Mouse (Mus musculus) brain, adult 2 months (tissue): ENCODE results near the gene Spg20.

Experiments
- DNase-seq: peaks from one replicate; pipeline ENCODE4 v3.0.0; 2011; ENCODE audit warnings: low read depth, low spot score

The Spg20 gene

GRCm38 (mm10) chr3:55097186-55097585 lies 14.7 kb upstream of the Spg20 start:
- DNase-seq = peak; percentile 34

DNA sequence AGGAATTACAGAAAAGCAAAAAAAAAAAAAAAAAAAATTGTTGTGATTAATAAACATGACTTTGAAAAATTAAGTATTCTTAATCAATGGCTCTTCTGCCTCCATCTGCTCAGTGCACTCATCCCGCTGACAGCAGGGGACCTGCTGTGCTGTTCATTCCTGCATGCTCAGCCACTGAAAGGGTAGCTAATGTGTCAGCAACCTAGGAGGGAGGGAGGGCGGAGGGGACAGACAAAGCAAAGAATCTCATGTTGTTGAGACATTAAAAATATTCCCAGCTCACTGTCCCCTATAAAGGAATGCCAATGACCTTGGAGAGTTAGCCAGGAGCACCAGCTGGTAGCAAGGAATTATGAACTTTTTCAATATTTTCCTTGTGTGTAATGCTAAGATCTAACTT lies 13.9 kb upstream of the Spg20 start:
- no peak for DNase-seq

DNA sequence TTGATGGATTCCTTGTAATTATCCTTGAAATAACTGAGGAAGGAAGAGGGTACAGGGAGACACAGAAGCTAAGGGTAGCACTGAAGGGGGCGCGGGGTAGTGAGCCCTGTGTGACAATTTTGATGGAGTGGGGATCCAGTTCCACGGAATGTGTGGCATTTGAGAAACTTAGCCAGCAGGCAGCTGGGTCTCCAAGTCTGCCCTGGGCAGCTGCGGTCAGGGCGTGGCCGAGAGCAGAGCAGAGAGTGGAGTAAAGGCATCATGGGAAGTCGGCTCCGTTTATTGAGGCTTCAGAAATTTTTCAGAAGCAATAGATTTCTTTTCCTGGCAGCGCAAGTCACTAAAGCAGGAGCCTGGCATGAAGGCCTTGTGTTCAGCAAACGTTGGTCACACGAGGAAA lies 12.9 kb upstream of the Spg20 start:
- DNase-seq = no peak

- no peak for DNase-seq
Observed at GRCm38 (mm10) chr3:55101092-55101491, 10.8 kb upstream of the Spg20 start.

GRCm38 (mm10) chr3:55105372-55106023 lies 6.4 kb upstream of the Spg20 start:
- DNase-seq = no peak

DNA sequence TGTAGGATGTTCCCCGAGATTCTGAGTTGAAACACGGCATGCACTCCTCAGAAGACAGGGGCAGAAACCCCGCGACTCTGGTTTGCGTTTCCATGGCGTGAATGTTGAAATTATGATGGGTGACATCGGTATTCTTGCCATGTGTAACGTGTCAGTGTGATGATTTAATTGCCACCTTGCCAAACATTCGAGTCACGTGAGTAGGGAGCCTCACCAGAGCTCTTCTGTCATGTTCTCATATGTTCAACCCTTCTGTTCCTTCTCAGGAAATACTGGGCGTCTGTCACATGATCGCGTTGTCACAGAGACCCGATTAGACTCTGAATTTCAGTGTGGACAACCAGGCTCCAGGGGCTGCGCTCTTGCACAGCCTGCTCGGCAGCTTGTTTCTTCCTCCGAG lies 5.9 kb upstream of the Spg20 start:
- no peak for DNase-seq

DNA sequence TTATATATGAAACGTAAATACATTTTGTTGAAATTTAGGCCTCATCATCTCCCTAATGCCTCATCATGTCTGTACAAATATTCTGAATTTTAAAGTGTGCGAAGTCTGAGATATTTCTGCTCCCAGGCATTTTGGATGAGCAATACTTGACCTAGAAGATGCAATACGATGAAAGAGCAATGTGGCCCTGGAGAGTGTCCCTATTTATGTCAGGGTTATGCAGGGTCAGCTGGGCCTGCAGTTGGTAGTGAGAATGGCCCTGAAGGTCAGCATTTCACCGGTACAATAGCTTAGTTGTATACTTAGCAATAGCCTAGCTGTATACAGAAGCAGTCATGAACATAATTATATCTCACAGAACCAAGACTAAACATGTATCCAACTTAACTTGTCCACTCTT lies 2.8 kb upstream of the Spg20 start:
- DNase-seq = no peak

DNA sequence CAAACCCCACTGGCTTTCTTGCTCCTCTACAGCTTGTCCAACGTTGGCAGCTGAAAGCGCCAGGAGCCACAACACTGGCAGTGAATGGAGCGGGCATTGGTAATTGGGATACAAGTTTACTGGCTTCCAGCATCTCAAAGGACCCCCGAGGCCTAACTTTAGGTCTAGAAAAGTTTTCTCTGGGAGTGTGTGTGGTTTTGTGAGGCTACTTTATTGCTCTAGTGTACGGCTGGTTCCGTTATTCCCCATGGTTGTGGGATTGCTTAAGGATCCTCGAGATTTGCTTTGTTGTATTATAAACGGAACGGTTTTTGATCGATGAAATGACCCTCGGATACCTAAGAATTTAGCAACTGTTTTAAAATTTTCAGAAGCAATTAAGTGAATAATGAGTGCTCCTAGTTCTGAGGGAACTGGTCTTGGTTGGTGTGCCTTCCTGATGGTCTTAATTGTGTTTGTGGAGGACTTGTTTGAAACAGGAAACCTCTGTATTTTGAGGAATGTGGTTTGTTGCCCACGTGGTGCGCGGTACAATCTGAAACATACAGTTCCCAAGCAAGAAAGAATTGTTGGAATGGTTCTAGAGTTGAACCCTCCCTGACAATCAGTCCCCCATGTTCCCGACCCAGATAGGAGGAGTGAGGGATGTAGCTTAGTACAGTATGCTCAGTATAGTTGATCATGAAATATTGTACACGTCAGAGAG lies 955 bp downstream of the Spg20 start:
- no peak for DNase-seq

DNA sequence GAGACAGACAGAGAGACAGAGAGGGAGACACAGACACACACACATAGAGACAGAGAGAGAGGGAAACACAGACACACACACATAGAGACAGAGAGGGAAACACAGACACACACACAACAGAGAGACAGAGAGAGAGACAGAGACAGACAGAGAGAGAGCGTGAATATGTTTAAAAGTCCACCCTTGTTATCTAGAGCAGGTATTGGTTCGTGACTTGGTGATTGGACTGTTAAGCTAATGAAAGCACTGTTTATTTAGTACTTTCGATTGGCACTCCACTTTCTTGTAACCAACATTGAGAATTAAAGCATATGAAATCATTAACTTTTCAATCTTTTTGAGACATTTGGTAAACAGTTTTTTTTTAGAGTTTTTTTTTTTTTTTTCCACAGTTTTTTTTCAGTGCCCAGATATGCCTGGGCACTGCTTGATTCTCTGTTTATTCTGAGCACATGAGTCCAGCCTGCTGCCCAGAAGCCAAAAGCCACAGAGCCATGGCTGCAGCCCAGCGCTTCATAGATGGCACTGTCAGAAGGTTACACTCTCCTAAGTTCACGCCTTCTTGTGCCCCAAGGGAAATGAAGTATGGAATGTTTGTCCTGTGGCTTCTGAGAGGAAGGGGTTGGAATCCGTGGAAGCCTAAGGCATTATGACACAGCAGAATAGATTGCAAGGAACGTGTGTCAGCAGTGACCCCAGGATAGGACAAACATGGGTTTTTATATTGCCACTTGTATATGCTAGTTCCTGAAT lies 2.6 kb downstream of the Spg20 start:
- DNase-seq = peak; percentile 35

DNA sequence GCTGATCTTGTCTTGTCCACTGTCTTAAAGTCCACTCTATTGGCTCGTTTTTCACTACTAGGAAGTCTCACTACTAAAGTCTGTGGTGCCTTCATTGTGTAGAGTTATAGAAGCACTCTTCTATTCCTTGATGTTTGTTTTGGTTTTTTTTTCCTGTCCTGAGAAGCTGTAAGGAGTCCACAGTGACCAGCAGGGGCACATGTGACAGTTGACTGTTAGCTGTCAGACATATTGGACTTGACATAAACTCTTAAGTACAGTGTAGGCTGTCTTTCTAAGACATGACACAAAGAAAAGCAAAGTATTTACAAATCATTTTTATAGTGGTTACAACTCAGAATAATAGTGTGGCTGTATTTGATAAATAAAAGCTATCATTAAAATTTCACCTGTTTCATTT lies 3.2 kb downstream of the Spg20 start:
- DNase-seq = no peak

- DNase-seq = no peak
Observed at GRCm38 (mm10) chr3:55115989-55116388, 4.1 kb downstream of the Spg20 start.

GRCm38 (mm10) chr3:55119275-55119898 lies 7.5 kb downstream of the Spg20 start:
- DNase-seq = peak; percentile 30

DNA sequence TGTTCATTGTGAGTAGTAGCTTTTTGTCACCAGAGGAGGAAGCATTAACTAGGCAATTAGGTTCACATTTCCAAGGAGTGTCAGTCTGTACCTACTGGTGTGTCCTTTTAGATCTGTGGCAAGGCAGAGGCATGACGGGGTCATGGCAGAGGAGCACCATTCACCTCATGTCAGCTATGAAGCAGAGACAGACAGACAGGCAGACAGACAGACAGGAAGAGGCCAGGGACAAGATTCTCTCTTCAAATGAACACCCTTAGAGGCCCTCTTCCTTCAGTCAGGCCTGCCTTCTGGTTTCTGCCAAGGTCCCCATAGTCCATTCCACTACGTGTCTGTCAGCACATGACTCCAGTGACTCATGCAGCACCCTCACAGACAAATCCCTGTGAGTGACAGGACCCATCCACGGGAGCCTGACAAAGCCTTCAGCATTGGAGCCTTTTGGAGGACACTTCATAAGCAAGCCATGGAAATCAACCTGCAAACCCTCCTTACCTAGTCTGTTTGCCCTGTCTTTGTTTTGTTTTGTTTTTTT lies 10.5 kb downstream of the Spg20 start:
- no peak for DNase-seq

- no peak for DNase-seq
Observed at GRCm38 (mm10) chr3:55123064-55123463, 11.2 kb downstream of the Spg20 start.

DNA sequence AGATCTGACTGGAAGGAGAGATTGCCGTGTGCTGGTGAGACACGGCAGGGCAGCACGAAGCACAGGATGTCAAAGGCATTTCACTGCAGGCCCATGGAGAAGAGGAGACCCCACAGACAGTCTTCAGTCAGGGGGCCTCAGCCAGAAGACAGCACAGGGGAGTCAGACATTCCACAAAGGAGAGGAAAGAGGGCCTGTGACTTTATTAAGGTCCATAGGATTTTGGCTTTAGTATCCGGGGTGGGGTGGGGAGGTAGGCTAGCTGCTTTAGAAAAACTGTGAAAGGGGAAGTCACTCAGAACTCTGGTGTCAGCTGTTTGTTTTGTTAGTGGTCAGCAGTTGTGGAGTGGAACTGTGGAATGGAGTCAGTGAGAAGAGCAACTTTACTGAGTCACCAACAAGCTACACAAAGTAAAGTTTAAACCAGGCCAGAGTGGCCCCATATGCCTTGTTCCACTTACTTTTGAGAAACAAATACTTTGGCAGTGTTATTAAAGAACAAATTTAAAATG lies 17.3 kb downstream of the Spg20 start:
- DNase-seq = peak; percentile 27

- peak; percentile 13 for DNase-seq
Observed at GRCm38 (mm10) chr3:55131576-55132233, 19.8 kb downstream of the Spg20 start.

DNA sequence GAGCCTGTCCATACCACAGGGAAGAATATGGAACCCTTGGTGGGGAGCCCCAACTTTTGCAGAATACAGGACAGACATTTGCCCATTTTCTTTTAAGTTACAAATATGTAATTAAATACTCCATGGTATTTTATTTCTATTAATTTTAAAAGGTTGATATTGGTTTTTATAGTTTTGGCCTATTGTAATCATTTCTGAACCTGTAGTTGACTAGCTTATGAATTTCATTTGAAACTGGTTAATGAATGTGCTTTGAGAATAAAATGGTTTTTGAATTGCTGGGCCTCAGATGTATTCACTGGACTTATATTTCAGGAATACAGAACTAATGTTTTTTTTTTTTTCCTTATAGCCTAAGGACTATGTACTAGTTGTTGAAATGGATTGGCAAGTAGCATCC lies 25.1 kb downstream of the Spg20 start, which contains the start of gene Ccdc169:
Gene Ccdc169, plus strand, starts transcription at position 301 of the 400 bp plus-strand sequence.
- no peak for DNase-seq

DNA sequence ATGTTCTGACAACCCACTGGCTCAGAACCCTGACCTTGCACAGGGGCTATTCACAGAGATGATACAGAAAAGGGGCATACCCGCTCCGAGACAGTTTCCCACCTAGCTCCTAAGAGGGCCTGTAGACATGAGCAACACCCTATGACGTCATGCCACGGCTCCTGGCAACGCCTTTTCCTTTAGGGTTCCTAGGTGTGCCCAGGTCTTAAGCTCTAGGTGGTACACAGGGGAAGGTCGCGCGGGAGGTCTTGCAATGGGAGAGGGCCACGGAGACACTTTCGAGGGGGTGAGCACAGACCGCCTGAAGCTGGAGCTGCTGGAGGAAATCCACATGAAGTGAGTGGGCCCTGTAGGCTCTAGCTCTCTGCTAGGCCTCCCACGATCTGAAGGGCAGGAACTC lies 27.9 kb downstream of the Spg20 start:
- DNase-seq = no peak

- no peak for DNase-seq
Observed at GRCm38 (mm10) chr3:55141401-55141800, 29.5 kb downstream of the Spg20 start.

DNA sequence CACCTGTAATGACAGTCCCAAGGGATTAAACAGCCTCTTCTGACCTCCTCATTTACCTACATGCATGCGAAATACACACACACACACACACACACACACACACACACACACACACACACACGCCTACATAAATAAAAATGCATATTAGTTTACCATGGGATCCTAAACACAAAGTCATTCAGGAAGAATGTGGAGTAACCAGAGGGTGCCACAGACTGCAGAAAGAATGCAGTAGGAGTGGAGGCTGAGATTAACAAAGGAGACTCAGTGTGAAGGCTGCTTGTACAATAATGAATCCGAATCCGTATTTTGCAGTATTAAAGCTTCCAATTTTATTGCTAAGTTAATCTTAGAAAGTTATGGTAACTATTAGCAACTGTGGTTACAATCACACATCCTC lies 33.0 kb downstream of the Spg20 start:
- no peak for DNase-seq

GRCm38 (mm10) chr3:55146441-55146840 lies 34.5 kb downstream of the Spg20 start:
- no peak for DNase-seq
